Mouse (Mus musculus): ENCODE data around the gene Acadl. TPM values are rescaled to one million over a fixed set of nuclear protein-coding genes. Genes with fewer than 3 reads are reported as not detected.

The Acadl gene
- polyA plus RNA-seq (2014; fragmentation: Illumina TruSeq; extraction: RNeasy Lipid Tissue Mini Kit (QIAGEN cat#74804); ENCODE audit: low read depth, low replicate concordance) = 41.9 TPM

GRCm38 (mm10) chr1:66862712-66863511 lies at the start of gene Acadl:
Acadl (minus strand) TSS chr1:66863277.

GRCm38 (mm10) chr1:66817453-66817839 lies 45.6 kb downstream of the Acadl start, which contains the start of gene Kansl1l:
Kansl1l (minus strand) TSS chr1:66817562.

Other genes starting within 250 kb of the Acadl start
- 20.5 TPM for gene Rpe, start 162.4 kb downstream of the Acadl start, polyA plus RNA-seq (2014; fragmentation: Illumina TruSeq; extraction: RNeasy Lipid Tissue Mini Kit (QIAGEN cat#74804); ENCODE audit: low read depth, low replicate concordance)
- gene Kansl1l, start 45.7 kb downstream of the Acadl start, polyA plus RNA-seq (2014; fragmentation: Illumina TruSeq; extraction: RNeasy Lipid Tissue Mini Kit (QIAGEN cat#74804); ENCODE audit: low read depth, low replicate concordance) = 152 TPM
- 1.9 TPM for gene Myl1, start 82.1 kb upstream of the Acadl start, polyA plus RNA-seq (2014; fragmentation: Illumina TruSeq; extraction: RNeasy Lipid Tissue Mini Kit (QIAGEN cat#74804); ENCODE audit: low read depth, low replicate concordance)
- gene Lancl1, start 175.6 kb upstream of the Acadl start, polyA plus RNA-seq (2014; fragmentation: Illumina TruSeq; extraction: RNeasy Lipid Tissue Mini Kit (QIAGEN cat#74804); ENCODE audit: low read depth, low replicate concordance) = 222 TPM